Mouse (Mus musculus): ENCODE results near the gene Ppfibp2. TPM values are rescaled to one million over a fixed set of nuclear protein-coding genes. Genes with fewer than 3 reads are reported as not detected.

Gene Ppfibp2
- polyA plus RNA-seq, 1 experiment from 2014 or later: 3.0 TPM

GRCm38 (mm10) chr7:107756748-107757147, 161.7 kb downstream of the Ppfibp2 start:
- DNase-seq (ENCODE audit: low spot score): no peak

- no peak for DNase-seq (ENCODE audit: low spot score)
Observed at GRCm38 (mm10) chr7:107757308-107758151, 162.5 kb downstream of the Ppfibp2 start, which contains the start of gene Cyb5r2. TSS of gene Cyb5r2 (minus strand) at chr7:107758032.

GRCm38 (mm10) chr7:107770812-107771211, 175.8 kb downstream of the Ppfibp2 start:
- no peak for DNase-seq (ENCODE audit: low spot score)

GRCm38 (mm10) chr7:107778216-107778615, 183.2 kb downstream of the Ppfibp2 start:
- DNase-seq (ENCODE audit: low spot score): no peak

- peak; percentile 11 for DNase-seq (ENCODE audit: low spot score)
Observed at GRCm38 (mm10) chr7:107779611-107780010, 184.6 kb downstream of the Ppfibp2 start.

- peak; percentile 4 for DNase-seq (ENCODE audit: low spot score)
Observed at GRCm38 (mm10) chr7:107787977-107788620, 193.1 kb downstream of the Ppfibp2 start.

GRCm38 (mm10) chr7:107796500-107796899, 201.5 kb downstream of the Ppfibp2 start:
- DNase-seq (ENCODE audit: low spot score): no peak

Other genes starting within 250 kb of the Ppfibp2 start
- gene Syt9, start 224.5 kb upstream of the Ppfibp2 start, polyA plus RNA-seq (2015; fragmentation: Nextera tagmentation; extraction: Ambion mirVana): 0.04 and 0.08 TPM in 2 replicates
- 12.7 and 14.3 TPM in 2 replicates for gene Olfml1, start 27.8 kb upstream of the Ppfibp2 start, polyA plus RNA-seq (2015; fragmentation: Nextera tagmentation; extraction: Ambion mirVana)
- gene 5330417H12Rik, start 30.0 kb downstream of the Ppfibp2 start, polyA plus RNA-seq (2015; fragmentation: Nextera tagmentation; extraction: Ambion mirVana): not detected in 2 replicates
- 0.08 and 0.10 TPM in 2 replicates for gene Cyb5r2, start 162.8 kb downstream of the Ppfibp2 start, polyA plus RNA-seq (2015; fragmentation: Nextera tagmentation; extraction: Ambion mirVana)
- not detected in 2 replicates for gene Ovch2, start 206.0 kb downstream of the Ppfibp2 start, polyA plus RNA-seq (2015; fragmentation: Nextera tagmentation; extraction: Ambion mirVana)
- gene Olfr467, start 217.1 kb downstream of the Ppfibp2 start, polyA plus RNA-seq (2015; fragmentation: Nextera tagmentation; extraction: Ambion mirVana): not detected in 2 replicates
- gene Olfr469, start 230.3 kb downstream of the Ppfibp2 start, polyA plus RNA-seq (2015; fragmentation: Nextera tagmentation; extraction: Ambion mirVana): not detected in 2 replicates